Mouse (Mus musculus): Measurements from ENCODE around the gene Unc93a. TPM values are rescaled to one million over a fixed set of nuclear protein-coding genes. Genes with fewer than 3 reads are reported as not detected.
"Not testable (repeated sequence)": the region's sequence is repeated elsewhere in the genome, so short reads cannot be mapped to it uniquely, and the experiment has no call there.

The Unc93a gene
- polyA plus RNA-seq (2015; fragmentation: Nextera tagmentation; extraction: Ambion mirVana) = 0.05 TPM in 1 of 2 replicates, not detected in the other

DNA sequence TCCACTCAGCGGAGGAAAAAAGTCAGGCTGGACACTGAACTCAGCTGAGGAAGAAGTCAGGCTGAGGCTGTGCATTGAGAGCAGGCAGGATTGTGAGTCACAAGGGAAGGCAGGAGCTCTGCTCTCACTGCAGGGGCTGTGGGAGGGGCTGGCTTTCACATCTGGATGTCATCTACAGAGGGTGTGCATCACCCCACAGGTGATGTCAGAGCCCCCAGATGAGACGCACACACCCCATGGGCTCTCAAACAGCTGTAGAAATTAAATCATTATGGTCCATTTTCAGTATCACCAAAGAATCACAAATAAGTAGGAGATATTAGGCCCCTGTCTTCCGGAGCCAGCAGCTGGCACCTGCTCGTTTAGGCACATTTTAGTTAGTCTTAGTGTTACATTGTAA lies at the start of gene Unc93a:
TSS of gene Unc93a (minus strand) at position 101 of the 400 bp plus-strand sequence.
- not testable (repeated sequence) for H3K27me3 ChIP-seq (ENCODE audit: insufficient read depth, low read length); H3K4me1 ChIP-seq (ENCODE audit: insufficient read depth); H3K36me3 ChIP-seq (replicated peaks; ENCODE audit: insufficient read depth, low read length); H3K9me3 ChIP-seq (ENCODE audit: low read length); H3K4me3 ChIP-seq (ENCODE audit: low read depth, low read length); H3K27ac ChIP-seq (ENCODE audit: low read depth); ATAC-seq; H3K4me2 ChIP-seq (ENCODE audit: low read depth, low read length); H3K9ac ChIP-seq (replicated peaks); DNase-seq
- 64% methylated on average over 3 of the region's 4 CpGs for WGBS (ENCODE audit: insufficient replicate concordance)

- H3K9ac ChIP-seq (replicated peaks); H3K4me2 ChIP-seq (ENCODE audit: low read depth, low read length); H3K4me1 ChIP-seq (ENCODE audit: insufficient read depth); H3K27ac ChIP-seq (ENCODE audit: low read depth); ATAC-seq; DNase-seq; H3K4me3 ChIP-seq (ENCODE audit: low read depth, low read length); H3K36me3 ChIP-seq (replicated peaks; ENCODE audit: insufficient read depth, low read length); H3K9me3 ChIP-seq (ENCODE audit: low read length); H3K27me3 ChIP-seq (ENCODE audit: insufficient read depth, low read length): not testable (repeated sequence)
- 74% methylated on average over 5 of the region's 5 CpGs for WGBS (ENCODE audit: insufficient replicate concordance)
Observed at GRCm38 (mm10) chr17:13180491-13180890, 48.9 kb upstream of the Unc93a start.

GRCm38 (mm10) chr17:13179021-13179420 lies 47.4 kb upstream of the Unc93a start:
- not testable (repeated sequence) for H3K4me2 ChIP-seq (ENCODE audit: low read depth, low read length); H3K9ac ChIP-seq (replicated peaks); H3K4me3 ChIP-seq (ENCODE audit: low read depth, low read length); H3K36me3 ChIP-seq (replicated peaks; ENCODE audit: insufficient read depth, low read length); H3K27ac ChIP-seq (ENCODE audit: low read depth); H3K4me1 ChIP-seq (ENCODE audit: insufficient read depth); ATAC-seq; H3K9me3 ChIP-seq (ENCODE audit: low read length); DNase-seq; H3K27me3 ChIP-seq (ENCODE audit: insufficient read depth, low read length)
- WGBS (ENCODE audit: insufficient replicate concordance) = 71% methylated on average over 4 of the region's 4 CpGs

GRCm38 (mm10) chr17:13177796-13178195 lies 46.2 kb upstream of the Unc93a start:
- not testable (repeated sequence) for H3K4me1 ChIP-seq (ENCODE audit: insufficient read depth); H3K9ac ChIP-seq (replicated peaks); H3K4me3 ChIP-seq (ENCODE audit: low read depth, low read length); H3K36me3 ChIP-seq (replicated peaks; ENCODE audit: insufficient read depth, low read length); DNase-seq; H3K27me3 ChIP-seq (ENCODE audit: insufficient read depth, low read length); H3K9me3 ChIP-seq (ENCODE audit: low read length); H3K4me2 ChIP-seq (ENCODE audit: low read depth, low read length); H3K27ac ChIP-seq (ENCODE audit: low read depth)
- ATAC-seq = peak; percentile 20; the same call in 1 of the 2 replicates
- WGBS (ENCODE audit: insufficient replicate concordance) = 57% methylated on average over 1 of the region's 1 CpGs

DNA sequence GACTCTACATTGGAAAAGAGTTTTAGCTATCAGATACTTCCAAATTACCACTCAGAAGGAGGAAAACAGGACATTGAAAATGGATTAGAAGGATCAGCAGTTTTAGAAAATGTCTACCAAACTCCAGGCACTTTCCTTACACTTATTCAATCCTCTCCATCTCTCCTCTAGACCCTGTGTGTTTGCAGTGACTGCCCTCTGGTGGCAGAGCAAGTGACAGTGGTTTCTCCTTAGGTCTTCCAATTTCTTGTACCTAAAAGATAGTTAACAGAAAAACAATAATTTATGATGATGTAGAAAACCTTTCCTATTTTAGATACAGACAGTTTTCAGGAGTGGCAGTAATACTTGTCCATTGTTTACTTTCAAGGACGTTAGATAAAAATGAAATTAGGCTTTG lies 44.0 kb upstream of the Unc93a start:
- not testable (repeated sequence) for H3K4me1 ChIP-seq (ENCODE audit: insufficient read depth); H3K9me3 ChIP-seq (ENCODE audit: low read length); H3K27ac ChIP-seq (ENCODE audit: low read depth); H3K4me2 ChIP-seq (ENCODE audit: low read depth, low read length); H3K4me3 ChIP-seq (ENCODE audit: low read depth, low read length); H3K27me3 ChIP-seq (ENCODE audit: insufficient read depth, low read length); H3K36me3 ChIP-seq (replicated peaks; ENCODE audit: insufficient read depth, low read length); DNase-seq; H3K9ac ChIP-seq (replicated peaks); ATAC-seq
- WGBS (ENCODE audit: insufficient replicate concordance) = no CpG with 5 or more reads among the region's 1 CpGs

- ATAC-seq; DNase-seq; H3K4me2 ChIP-seq (ENCODE audit: low read depth, low read length); H3K9me3 ChIP-seq (ENCODE audit: low read length); H3K4me3 ChIP-seq (ENCODE audit: low read depth, low read length); H3K27ac ChIP-seq (ENCODE audit: low read depth); H3K4me1 ChIP-seq (ENCODE audit: insufficient read depth); H3K27me3 ChIP-seq (ENCODE audit: insufficient read depth, low read length); H3K9ac ChIP-seq (replicated peaks); H3K36me3 ChIP-seq (replicated peaks; ENCODE audit: insufficient read depth, low read length): not testable (repeated sequence)
- WGBS (ENCODE audit: insufficient replicate concordance) = 38% methylated on average over 1 of the region's 3 CpGs
- TF ChIP-seq CTCF (IDR thresholded peaks at IDR 0.05; ENCODE audit: low read depth) = peak; percentile 23; the same call in 1 of the 2 replicates
Observed at GRCm38 (mm10) chr17:13174029-13174428, 42.4 kb upstream of the Unc93a start.

- not testable (repeated sequence) for H3K9me3 ChIP-seq (ENCODE audit: low read length); H3K4me2 ChIP-seq (ENCODE audit: low read depth, low read length); H3K4me1 ChIP-seq (ENCODE audit: insufficient read depth); H3K36me3 ChIP-seq (replicated peaks; ENCODE audit: insufficient read depth, low read length); H3K27me3 ChIP-seq (ENCODE audit: insufficient read depth, low read length); H3K9ac ChIP-seq (replicated peaks); ATAC-seq; DNase-seq; H3K27ac ChIP-seq (ENCODE audit: low read depth); H3K4me3 ChIP-seq (ENCODE audit: low read depth, low read length)
- WGBS (ENCODE audit: insufficient replicate concordance) = 67% methylated on average over 6 of the region's 6 CpGs
Observed at GRCm38 (mm10) chr17:13173578-13173977, 42.0 kb upstream of the Unc93a start.

DNA sequence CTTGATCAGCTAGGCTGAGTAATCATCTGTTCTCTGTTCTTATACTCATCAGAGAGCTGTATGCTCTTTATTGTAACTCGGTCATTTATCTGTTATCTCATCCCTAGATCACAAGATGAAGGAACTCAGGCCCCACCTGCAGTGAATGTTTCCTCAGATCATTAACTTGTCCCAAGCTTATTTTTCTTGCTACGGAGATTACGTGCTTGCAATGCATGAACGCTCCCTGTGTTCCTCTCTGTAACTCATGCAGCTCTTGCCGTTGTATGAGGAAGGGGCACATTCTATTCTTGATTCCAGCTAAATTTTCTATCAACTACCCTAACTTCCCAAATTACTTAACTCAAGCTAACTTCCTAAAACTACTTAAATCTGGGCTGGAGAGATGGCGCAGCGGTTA lies 14.5 kb upstream of the Unc93a start:
- DNase-seq; H3K27ac ChIP-seq (ENCODE audit: low read depth); ATAC-seq; H3K4me2 ChIP-seq (ENCODE audit: low read depth, low read length); H3K9me3 ChIP-seq (ENCODE audit: low read length); H3K9ac ChIP-seq (replicated peaks); H3K4me1 ChIP-seq (ENCODE audit: insufficient read depth); H3K4me3 ChIP-seq (ENCODE audit: low read depth, low read length); H3K27me3 ChIP-seq (ENCODE audit: insufficient read depth, low read length); H3K36me3 ChIP-seq (replicated peaks; ENCODE audit: insufficient read depth, low read length): not testable (repeated sequence)
- WGBS (ENCODE audit: insufficient replicate concordance) = 85% methylated on average over 6 of the region's 7 CpGs

DNA sequence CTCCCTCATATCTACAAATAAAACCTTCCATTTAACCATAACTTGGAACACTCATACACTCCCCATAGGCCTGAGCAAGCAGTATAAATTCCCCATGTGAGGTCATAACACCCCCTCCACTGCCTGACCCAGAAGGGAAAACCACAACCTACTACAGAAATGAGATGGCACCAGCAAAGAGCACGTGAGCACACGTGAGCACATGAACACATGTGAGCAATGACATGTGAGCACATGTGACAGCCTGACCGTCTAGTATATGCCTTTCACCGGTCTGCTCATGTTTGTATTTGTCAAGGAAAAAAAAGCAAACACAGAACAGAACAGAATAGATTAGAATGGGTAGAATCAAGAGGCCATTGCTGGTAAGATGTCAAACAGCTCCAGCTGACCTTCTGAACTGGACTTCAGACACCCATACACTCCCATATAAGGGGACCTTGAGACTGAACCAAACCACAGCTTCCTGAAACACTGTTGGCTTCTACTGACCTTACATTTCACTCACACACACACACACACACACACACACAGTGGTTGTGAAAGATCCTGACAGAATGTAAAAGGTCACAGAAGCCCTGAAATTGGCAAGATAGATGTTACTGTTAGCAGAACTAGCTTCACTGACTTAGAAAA lies 13.1 kb upstream of the Unc93a start:
- H3K4me3 ChIP-seq (ENCODE audit: low read depth, low read length); H3K4me1 ChIP-seq (ENCODE audit: insufficient read depth); H3K9ac ChIP-seq (replicated peaks); H3K9me3 ChIP-seq (ENCODE audit: low read length); DNase-seq; H3K27ac ChIP-seq (ENCODE audit: low read depth); H3K27me3 ChIP-seq (ENCODE audit: insufficient read depth, low read length); H3K4me2 ChIP-seq (ENCODE audit: low read depth, low read length); H3K36me3 ChIP-seq (replicated peaks; ENCODE audit: insufficient read depth, low read length): not testable (repeated sequence)
- ATAC-seq = peak; percentile 77
- 67% methylated on average over 4 of the region's 4 CpGs for WGBS (ENCODE audit: insufficient replicate concordance)

GRCm38 (mm10) chr17:13142665-13143064 lies 11.1 kb upstream of the Unc93a start:
- H3K36me3 ChIP-seq (replicated peaks; ENCODE audit: insufficient read depth, low read length); H3K9me3 ChIP-seq (ENCODE audit: low read length); H3K27ac ChIP-seq (ENCODE audit: low read depth); H3K4me1 ChIP-seq (ENCODE audit: insufficient read depth); H3K4me3 ChIP-seq (ENCODE audit: low read depth, low read length); ATAC-seq; DNase-seq; H3K9ac ChIP-seq (replicated peaks); H3K27me3 ChIP-seq (ENCODE audit: insufficient read depth, low read length); H3K4me2 ChIP-seq (ENCODE audit: low read depth, low read length): not testable (repeated sequence)
- no CpG with 5 or more reads among the region's 2 CpGs for WGBS (ENCODE audit: insufficient replicate concordance)

All from liver, postnatal 0 days (tissue).